Mouse (Mus musculus): ENCODE data around the gene Gnb1.

GRCm38 (mm10) chr4:155469590-155470262 is 21.4 kb upstream of the Gnb1 start:
- TF ChIP-seq POLR2A (IDR thresholded peaks at IDR 0.05; ENCODE audit: insufficient read length, low read depth): no peak
- no peak for TF ChIP-seq MAX (IDR thresholded peaks at IDR 0.05; ENCODE audit: low read depth)
- no peak for TF ChIP-seq MYOD1 (IDR thresholded peaks at IDR 0.05; ENCODE audit: control insufficient read depth in 1 of 3, insufficient read length in 2 of 3, low read depth in 2 of 3)
- no peak for TF ChIP-seq TCF12 (IDR thresholded peaks at IDR 0.05; ENCODE audit: insufficient read depth, poor library complexity, severe bottlenecking)
- TF ChIP-seq POLR2AphosphoS2 (IDR thresholded peaks at IDR 0.05; ENCODE audit: insufficient read length, low read depth): no peak
- TF ChIP-seq E2F4 (IDR thresholded peaks at IDR 0.05; ENCODE audit: insufficient read depth): no peak
